Mouse (Mus musculus): ENCODE measurements around the gene Sugp2. TPM values are rescaled to one million over a fixed set of nuclear protein-coding genes. Genes with fewer than 3 reads are reported as not detected.

Sugp2 gene
- polyA plus RNA-seq, 1 experiment from 2014 or later: 26.1 TPM

DNA sequence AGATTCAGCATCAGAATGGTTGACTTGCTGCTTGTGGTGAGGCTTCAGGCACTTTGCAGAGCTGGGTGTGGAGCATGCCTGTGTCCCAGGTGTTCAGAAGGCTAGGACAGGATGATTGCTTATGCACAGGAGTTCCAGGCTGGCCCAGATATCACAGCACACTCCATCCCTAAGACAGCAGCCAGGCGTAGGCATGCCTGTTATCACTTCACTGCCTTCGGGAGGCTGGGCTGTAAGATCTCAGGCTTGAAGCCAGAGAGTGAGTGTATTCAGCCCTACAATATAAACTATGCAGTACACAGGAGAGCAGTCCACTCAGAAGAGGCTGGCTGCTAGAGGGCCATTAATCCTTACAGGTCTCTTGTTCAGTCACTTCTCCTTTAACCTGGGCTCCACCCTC is 25.0 kb downstream of the Sugp2 start:
- no peak overlapping the region for H3K4me3 ChIP-seq
- H3K4me2 ChIP-seq: no peak overlapping the region
- WGBS: 87% methylated on average over 2 of the region's 2 CpGs
- no peak overlapping the region for H3K27ac ChIP-seq
- no peaks in the 10 kb centered on the region for H3K9me3 ChIP-seq
- H3K4me1 ChIP-seq: no peaks in the 10 kb centered on the region
- no peak for ATAC-seq (ENCODE audit: insufficient number of reproducible peaks, low FRiP score, low TSS enrichment, low read depth)
- H3K27me3 ChIP-seq: no peaks in the 10 kb centered on the region
- H3K36me3 ChIP-seq: peaks cover 97% of the 10 kb centered on the region
- H3K9ac ChIP-seq: no peak overlapping the region

GRCm38 (mm10) chr8:70267674-70268073 is 33.6 kb downstream of the Sugp2 start:
- Histone ChIP-seq H3K4me1 (no peaks in the 10 kb centered on the region), H3K4me2 (no peak overlapping the region), H3K27me3 (no peaks in the 10 kb centered on the region), H3K9me3 (no peaks in the 10 kb centered on the region), H3K36me3 (peaks cover 23% of the 10 kb centered on the region), H3K4me3 (no peak overlapping the region), H3K27ac (no peak overlapping the region), H3K9ac (no peak overlapping the region)
- WGBS: 81% methylated on average over 3 of the region's 3 CpGs
- no peak for ATAC-seq (ENCODE audit: insufficient number of reproducible peaks, low FRiP score, low TSS enrichment, low read depth)

DNA sequence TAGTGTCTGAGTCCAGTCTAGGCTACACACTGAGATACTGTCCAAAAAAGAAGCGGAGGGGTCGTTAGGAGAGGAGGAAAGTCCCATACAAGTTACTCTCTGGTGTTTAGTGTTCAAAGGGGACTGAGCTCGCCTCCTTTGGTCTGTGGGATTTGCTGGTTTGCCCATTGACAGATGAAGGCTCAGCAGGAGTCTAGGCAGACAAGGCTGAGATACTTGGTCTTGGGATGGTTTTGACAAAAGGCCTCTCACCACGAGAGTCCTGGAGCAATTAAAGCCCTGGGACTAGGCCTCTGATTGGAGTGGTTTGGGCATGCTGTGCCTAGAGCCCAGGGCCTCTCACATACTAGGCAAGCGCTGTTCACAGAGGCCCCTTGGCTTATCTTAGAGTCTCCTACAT is 34.3 kb downstream of the Sugp2 start:
- Histone ChIP-seq H3K36me3 (peaks cover 17% of the 10 kb centered on the region), H3K4me3 (no peak overlapping the region), H3K9ac (no peak overlapping the region), H3K9me3 (no peaks in the 10 kb centered on the region), H3K4me2 (no peak overlapping the region), H3K4me1 (no peaks in the 10 kb centered on the region), H3K27ac (0 out of 2 replicates have a peak overlapping the region, but pooled peaks have one; percentile 1), H3K27me3 (no peaks in the 10 kb centered on the region)
- WGBS: 60% methylated on average over 5 of the region's 5 CpGs
- ATAC-seq (ENCODE audit: insufficient number of reproducible peaks, low FRiP score, low TSS enrichment, low read depth): no peak

DNA sequence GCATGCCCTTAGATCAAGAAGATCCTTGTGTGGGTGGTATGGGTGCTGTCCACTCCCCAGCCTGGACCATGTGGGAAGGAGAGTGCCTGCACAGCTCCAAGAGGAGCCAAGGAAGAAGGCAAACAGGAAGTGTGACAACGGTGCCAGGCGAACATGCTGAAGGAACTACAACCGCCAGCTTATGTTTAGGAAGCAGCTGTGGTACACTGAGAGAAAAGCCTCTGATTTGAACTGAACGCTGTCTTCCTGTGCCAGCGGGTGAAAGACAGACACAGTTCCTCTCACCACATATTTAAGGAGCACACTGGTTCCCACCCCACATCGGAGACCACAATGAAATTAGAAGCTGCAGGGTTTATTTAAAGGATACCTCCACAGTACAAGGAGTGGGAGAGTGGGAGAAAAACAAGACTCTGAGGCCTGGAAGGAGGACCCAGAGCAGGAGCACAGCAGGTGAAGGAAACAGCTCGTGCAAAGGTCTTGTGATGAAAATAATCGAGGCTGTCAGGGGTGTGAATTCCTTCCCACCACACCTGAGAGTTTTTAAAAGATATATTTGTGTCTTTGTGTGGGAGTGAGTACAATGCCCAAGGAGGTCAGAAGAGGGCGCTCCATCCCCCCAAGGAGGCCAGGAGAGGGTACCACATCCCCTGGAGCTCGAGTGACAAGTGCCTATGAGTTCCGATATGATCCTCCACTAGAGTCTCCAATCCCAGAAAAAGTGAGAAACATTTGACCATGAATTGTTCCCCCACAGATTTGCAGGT is 35.0 kb downstream of the Sugp2 start:
- Histone ChIP-seq H3K27me3 (no peaks in the 10 kb centered on the region), H3K4me3 (no peak overlapping the region), H3K4me2 (no peak overlapping the region), H3K9ac (no peak overlapping the region), H3K27ac (0 out of 2 replicates have a peak overlapping the region, but pooled peaks have one; percentile 1), H3K9me3 (no peaks in the 10 kb centered on the region), H3K4me1 (no peaks in the 10 kb centered on the region), H3K36me3 (peaks cover 10% of the 10 kb centered on the region)
- no peak for ATAC-seq (ENCODE audit: insufficient number of reproducible peaks, low FRiP score, low TSS enrichment, low read depth)
- 52% methylated on average over 11 of the region's 11 CpGs for WGBS

GRCm38 (mm10) chr8:70272949-70273348 is 38.9 kb downstream of the Sugp2 start:
- peaks cover under 1% of the 10 kb centered on the region; the same call in 1 of the 2 replicates for H3K4me1 ChIP-seq
- H3K9ac ChIP-seq: no peak overlapping the region
- H3K27ac ChIP-seq: no peak overlapping the region
- no peak overlapping the region for H3K4me2 ChIP-seq
- ATAC-seq (ENCODE audit: insufficient number of reproducible peaks, low FRiP score, low TSS enrichment, low read depth): no peak
- H3K27me3 ChIP-seq: no peaks in the 10 kb centered on the region
- WGBS: 54% methylated on average over 3 of the region's 3 CpGs
- no peaks in the 10 kb centered on the region for H3K36me3 ChIP-seq
- no peaks in the 10 kb centered on the region for H3K9me3 ChIP-seq
- H3K4me3 ChIP-seq: no peak overlapping the region

DNA sequence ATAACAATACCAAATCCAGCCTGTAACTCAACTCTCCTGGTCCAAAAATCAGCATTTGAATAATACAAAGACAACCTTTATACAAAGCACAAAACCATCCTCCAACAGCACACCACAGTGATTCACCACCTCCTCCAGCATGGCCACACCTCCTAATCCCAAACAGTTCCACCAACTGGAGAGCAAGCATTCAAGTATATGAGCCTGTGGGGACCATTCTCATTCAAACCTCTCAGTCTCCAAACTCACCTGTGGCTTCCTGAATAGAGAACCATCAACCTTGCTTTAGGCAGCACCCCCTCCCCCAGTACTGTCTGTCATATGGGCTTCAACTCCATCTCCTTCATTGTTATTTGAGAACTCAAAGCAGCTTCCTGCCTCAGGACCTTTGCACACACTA is 40.3 kb downstream of the Sugp2 start:
- Histone ChIP-seq H3K9ac (no peak overlapping the region), H3K27ac (no peak overlapping the region), H3K27me3 (no peaks in the 10 kb centered on the region), H3K4me3 (no peak overlapping the region), H3K4me1 (peaks cover 4% of the 10 kb centered on the region; the same call in 1 of the 2 replicates), H3K4me2 (no peak overlapping the region), H3K9me3 (no peaks in the 10 kb centered on the region), H3K36me3 (no peaks in the 10 kb centered on the region)
- no peak for ATAC-seq (ENCODE audit: insufficient number of reproducible peaks, low FRiP score, low TSS enrichment, low read depth)

DNA sequence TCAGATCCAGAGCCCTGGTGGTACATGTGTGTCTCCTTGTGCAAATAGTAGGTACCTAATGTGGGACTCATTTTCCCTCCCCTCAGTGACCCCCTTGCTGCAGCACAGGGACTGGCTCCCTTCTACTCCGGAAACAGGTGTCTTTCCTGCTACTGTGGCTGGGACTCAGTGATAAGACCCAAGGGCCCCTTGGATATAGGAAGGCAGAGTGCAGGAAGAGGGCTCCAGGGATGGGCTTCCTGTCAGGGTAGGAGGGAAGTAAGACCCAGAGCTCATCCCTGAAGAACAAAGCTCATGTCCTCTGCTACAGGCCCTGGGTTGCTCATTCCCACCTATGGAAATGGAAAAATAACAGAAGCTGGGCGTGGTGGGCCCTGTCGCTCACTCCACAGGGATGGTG is 42.5 kb downstream of the Sugp2 start:
- no peak overlapping the region for H3K9ac ChIP-seq
- no peak overlapping the region for H3K27ac ChIP-seq
- H3K4me3 ChIP-seq: no peak overlapping the region
- peaks cover 4% of the 10 kb centered on the region; the same call in 1 of the 2 replicates for H3K4me1 ChIP-seq
- H3K9me3 ChIP-seq: no peaks in the 10 kb centered on the region
- no peaks in the 10 kb centered on the region for H3K36me3 ChIP-seq
- WGBS: 77% methylated on average over 3 of the region's 3 CpGs
- no peak overlapping the region for H3K4me2 ChIP-seq
- no peak for ATAC-seq (ENCODE audit: insufficient number of reproducible peaks, low FRiP score, low TSS enrichment, low read depth)
- no peaks in the 10 kb centered on the region for H3K27me3 ChIP-seq

DNA sequence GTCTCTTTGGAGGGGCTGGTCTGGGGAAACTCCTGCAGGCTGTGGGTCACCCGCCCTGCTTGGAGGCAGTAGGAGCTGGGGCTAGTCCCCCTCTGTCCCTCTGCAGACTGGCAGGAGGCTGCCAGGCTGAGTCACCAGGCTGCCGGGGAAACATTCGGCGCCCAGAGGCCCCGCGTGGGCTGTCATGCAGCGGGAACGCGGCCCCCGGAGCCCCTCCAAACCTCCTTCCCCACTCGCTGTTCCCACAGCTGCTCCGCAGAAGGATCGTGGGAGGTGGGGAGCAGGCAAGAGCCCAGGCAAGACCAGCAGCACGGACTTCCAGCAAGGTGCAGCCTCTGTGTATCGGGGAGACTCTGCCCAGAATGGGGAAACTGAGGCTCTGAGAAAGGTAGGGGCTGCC is 44.1 kb downstream of the Sugp2 start:
- peaks cover 12% of the 10 kb centered on the region for H3K4me1 ChIP-seq
- no peaks in the 10 kb centered on the region for H3K27me3 ChIP-seq
- H3K27ac ChIP-seq: no peak overlapping the region
- WGBS: 58% methylated on average over 15 of the region's 15 CpGs
- no peak overlapping the region for H3K4me3 ChIP-seq
- H3K9ac ChIP-seq: no peak overlapping the region
- no peaks in the 10 kb centered on the region for H3K36me3 ChIP-seq
- H3K9me3 ChIP-seq: no peaks in the 10 kb centered on the region
- no peak for ATAC-seq (ENCODE audit: insufficient number of reproducible peaks, low FRiP score, low TSS enrichment, low read depth)
- no peak overlapping the region for H3K4me2 ChIP-seq

DNA sequence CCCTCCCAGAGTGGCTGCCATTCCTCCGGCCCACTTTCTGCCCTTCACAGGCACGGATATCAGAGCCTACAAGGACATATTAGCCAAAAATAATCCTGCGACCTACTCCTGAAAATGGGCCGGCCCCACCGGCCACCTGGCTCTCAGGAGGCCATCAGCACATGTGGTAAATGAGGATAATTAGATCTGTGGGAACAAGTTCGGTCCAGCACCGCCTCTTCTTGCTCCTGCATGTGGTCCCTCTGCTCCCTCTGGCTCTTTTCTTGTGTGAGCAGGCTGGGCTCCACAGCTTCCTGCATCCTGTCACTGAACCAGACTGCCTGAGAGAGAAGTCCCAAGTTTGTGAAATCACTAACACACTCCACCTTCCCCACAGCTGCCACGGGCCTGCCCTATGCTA is 45.2 kb downstream of the Sugp2 start:
- Histone ChIP-seq H3K4me3 (no peak overlapping the region), H3K9ac (no peak overlapping the region), H3K36me3 (no peaks in the 10 kb centered on the region), H3K9me3 (no peaks in the 10 kb centered on the region), H3K27me3 (no peaks in the 10 kb centered on the region), H3K4me1 (peaks cover 19% of the 10 kb centered on the region), H3K4me2 (no peak overlapping the region), H3K27ac (no peak overlapping the region)
- WGBS: 34% methylated on average over 8 of the region's 8 CpGs
- no peak for ATAC-seq (ENCODE audit: insufficient number of reproducible peaks, low FRiP score, low TSS enrichment, low read depth)

GRCm38 (mm10) chr8:70281001-70281400 is 47.0 kb downstream of the Sugp2 start:
- WGBS: 50% methylated on average over 3 of the region's 3 CpGs
- Histone ChIP-seq H3K9me3 (no peaks in the 10 kb centered on the region), H3K4me3 (no peak overlapping the region), H3K4me1 (peaks cover 22% of the 10 kb centered on the region), H3K4me2 (no peak overlapping the region), H3K27ac (no peak overlapping the region), H3K27me3 (no peaks in the 10 kb centered on the region), H3K36me3 (peaks cover 15% of the 10 kb centered on the region), H3K9ac (no peak overlapping the region)
- ATAC-seq (ENCODE audit: insufficient number of reproducible peaks, low FRiP score, low TSS enrichment, low read depth): no peak

- H3K4me2 ChIP-seq: peak within 1 kb of the TSS; percentile 79
- 3% methylated on average over 27 of the region's 36 CpGs for WGBS
- H3K9me3 ChIP-seq: no peaks in the 10 kb centered on the region
- peaks cover 22% of the 10 kb centered on the region for H3K4me1 ChIP-seq
- peak within 1 kb of the TSS; percentile 86 for H3K4me3 ChIP-seq
- peaks cover 32% of the 10 kb centered on the region for H3K36me3 ChIP-seq
- peak within 1 kb of the TSS; percentile 87 for H3K9ac ChIP-seq
- peak within 1 kb of the TSS; percentile 87 for H3K27ac ChIP-seq
- ATAC-seq (ENCODE audit: insufficient number of reproducible peaks, low FRiP score, low TSS enrichment, low read depth): peak; percentile 83
- H3K27me3 ChIP-seq: no peaks in the 10 kb centered on the region
These were observed 48.6 kb downstream of the Sugp2 start, which contains the start of gene Homer3 for GRCm38 (mm10) chr8:70282603-70283135. Gene Homer3 (plus strand): TSS chr8:70282827.

All from limb, embryonic 15.5 days (tissue).